Mouse (Mus musculus) layer of hippocampus, postnatal 36 days (tissue): ENCODE data around the gene Plgrkt. TPM values are rescaled to one million over a fixed set of nuclear protein-coding genes. Genes with fewer than 3 reads are reported as not detected.

Experiments
- total RNA-seq, 2 experiments: library from RNA; stranded (reverse); gene quantifications; 2 replicates each; pipeline ENCODE4 v1.2.3; 2021

The Plgrkt gene
- total RNA-seq, 2 experiments from 2014 or later, result 27.9 to 32.1 TPM

Other genes with a start within 250 kb of the Plgrkt start
- gene Jak2, start 115.6 kb downstream of the Plgrkt start, total RNA-seq, result 10 to 100 TPM; 27.2 to 31.4 TPM
- gene Insl6, start 42.0 kb downstream of the Plgrkt start, total RNA-seq, result not detected
- gene Rln1, start 32.7 kb downstream of the Plgrkt start, total RNA-seq, result 1 to 10 TPM; 1.1 to 2.5 TPM
- 1 to 10 TPM in 1 of 2 experiments, under 1 TPM in 1; 0.94 to 1.3 TPM for gene Cd274, start 65 bp upstream of the Plgrkt start, total RNA-seq
- gene Pdcd1lg2, start 43.5 kb upstream of the Plgrkt start, total RNA-seq, result not detected
- 10 to 100 TPM; 45.8 to 48.4 TPM for gene Ric1, start 154.9 kb upstream of the Plgrkt start, total RNA-seq